Mouse (Mus musculus) megakaryocyte, embryonic 14.5 days (primary cell): ENCODE measurements at regions not wholly inside any gene's neighbourhood (a gene's known extent, or its start where the extent isn't known, plus 50 kb on each side); places are given as distances from the start of the nearest gene placed in this dataset.

Experiments
- H3K27me3 ChIP-seq: replicated peaks from 2 replicates; pipeline ENCODE3; 2012; ENCODE audit warnings: inconsistent platforms
- H3K36me3 ChIP-seq: replicated peaks from 2 replicates; pipeline ENCODE3; 2012; ENCODE audit warnings: low read length, inconsistent platforms, mixed read lengths
- H3K4me1 ChIP-seq: 2 replicates; pipeline ENCODE4 v1.6.1; 2012; ENCODE audit warnings: inconsistent platforms
- H3K4me3 ChIP-seq: replicated peaks from 2 replicates; pipeline ENCODE3; 2012; ENCODE audit warnings: moderate library complexity, mild to moderate bottlenecking, inconsistent platforms
- H3K9me3 ChIP-seq: 2 replicates; pipeline ENCODE4 v1.6.1; 2012; ENCODE audit warnings: inconsistent platforms
- FLI1 ChIP-seq: IDR thresholded peaks from 2 replicates; pipeline ENCODE4 v1.6.1; 2012; ENCODE audit warnings: low read length, inconsistent platforms, mixed read lengths
- GATA1 ChIP-seq: IDR thresholded peaks from 3 replicates; pipeline ENCODE4 v1.6.1; 2012; ENCODE audit warnings: mixed read lengths, low read length, inconsistent platforms, borderline replicate concordance

DNA sequence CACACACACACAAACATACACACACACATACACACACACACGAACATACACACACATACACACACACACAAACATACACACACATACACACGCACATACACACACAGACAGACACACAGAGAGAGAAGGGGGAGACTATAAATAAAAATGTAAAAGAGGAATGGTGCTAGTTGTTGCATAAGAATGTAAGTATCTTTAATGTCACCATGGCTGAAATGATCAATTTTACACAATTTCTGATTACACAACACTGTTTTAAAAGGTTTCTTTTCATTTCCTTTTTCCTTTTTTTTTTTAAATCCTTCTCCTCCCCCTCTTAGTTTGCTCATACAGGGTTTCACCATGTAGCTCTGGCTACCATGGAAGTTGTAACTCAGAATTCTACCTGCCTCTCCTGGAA is 125.9 kb upstream of the Atp6ap2 start:
- Histone ChIP-seq H3K4me3 (no peak overlapping the region), H3K9me3 (peaks cover 22% of the 10 kb centered on the region)

DNA sequence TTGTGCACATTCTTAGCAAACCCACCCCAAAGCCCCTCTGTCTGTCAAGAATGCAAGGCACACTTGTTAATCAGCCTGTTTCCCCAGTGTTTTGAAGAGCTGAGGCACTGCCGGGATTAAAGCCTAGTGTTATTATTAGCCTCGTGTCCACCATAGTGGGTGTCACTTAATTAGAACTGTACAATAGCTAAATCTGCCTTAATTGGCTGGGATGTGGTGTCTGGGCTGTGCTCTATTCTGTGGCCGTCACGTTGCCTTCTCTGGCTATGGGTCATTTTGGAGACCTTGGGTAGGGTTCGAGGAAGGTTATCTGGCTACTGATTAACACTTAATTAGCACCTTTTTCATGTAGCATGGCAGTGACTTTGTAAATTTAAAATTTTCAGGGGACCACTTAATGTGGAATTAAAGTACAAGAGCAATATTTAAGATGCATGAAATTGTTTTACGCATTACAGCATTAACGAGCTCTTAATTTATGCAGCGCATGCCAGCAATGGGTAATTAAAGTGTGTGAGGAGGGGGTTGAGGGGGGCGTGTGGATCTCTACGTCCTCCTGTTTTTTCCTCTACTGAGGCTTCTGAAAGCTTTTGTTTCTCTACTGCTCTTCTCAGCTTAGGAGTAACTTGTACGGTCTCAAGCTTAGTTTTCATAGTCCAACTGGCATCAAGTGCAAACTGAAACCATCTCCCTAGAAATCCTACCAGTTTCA is 124.5 kb upstream of the Atp6ap2 start:
- Histone ChIP-seq H3K9me3 (peaks cover 14% of the 10 kb centered on the region), H3K27me3 (peaks cover 27% of the 10 kb centered on the region), H3K4me3 (no peak overlapping the region), H3K4me1 (peaks cover 14% of the 10 kb centered on the region), H3K36me3 (no peaks in the 10 kb centered on the region)
- TF ChIP-seq FLI1 (no peak), GATA1 (no peak)

More for the DNA sequence above, 125.9 kb upstream of the Atp6ap2 start:
- Histone ChIP-seq H3K4me1 (peaks cover under 1% of the 10 kb centered on the region), H3K27me3 (peaks cover 20% of the 10 kb centered on the region), H3K36me3 (no peaks in the 10 kb centered on the region)
- no peak for TF ChIP-seq FLI1
- TF ChIP-seq GATA1: no peak

DNA sequence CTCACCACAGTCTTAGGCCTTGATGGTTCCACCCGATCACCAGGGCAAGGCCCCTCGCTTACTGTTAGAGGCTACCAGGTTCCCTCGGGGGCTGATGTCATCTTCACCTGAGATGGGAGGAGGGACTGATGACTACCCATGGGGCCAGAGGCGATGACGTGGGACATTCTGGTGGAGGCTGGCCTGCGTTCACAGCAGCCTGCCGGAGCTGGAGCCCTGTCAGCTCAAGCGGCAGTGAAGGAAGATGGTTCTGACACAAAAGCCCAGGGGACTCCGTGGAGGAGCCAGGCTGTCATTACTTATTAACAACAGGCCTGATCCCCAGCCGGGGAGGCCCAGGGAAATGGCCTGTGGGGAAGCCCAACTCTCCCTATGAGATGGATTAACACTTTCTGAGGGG is 121.3 kb upstream of the Atp6ap2 start:
- H3K4me3 ChIP-seq: no peak overlapping the region
- peaks cover 26% of the 10 kb centered on the region for H3K27me3 ChIP-seq
- TF ChIP-seq GATA1: no peak
- TF ChIP-seq FLI1: no peak
- H3K4me1 ChIP-seq: peaks cover 14% of the 10 kb centered on the region
- H3K9me3 ChIP-seq: no peaks in the 10 kb centered on the region
- H3K36me3 ChIP-seq: no peaks in the 10 kb centered on the region

DNA sequence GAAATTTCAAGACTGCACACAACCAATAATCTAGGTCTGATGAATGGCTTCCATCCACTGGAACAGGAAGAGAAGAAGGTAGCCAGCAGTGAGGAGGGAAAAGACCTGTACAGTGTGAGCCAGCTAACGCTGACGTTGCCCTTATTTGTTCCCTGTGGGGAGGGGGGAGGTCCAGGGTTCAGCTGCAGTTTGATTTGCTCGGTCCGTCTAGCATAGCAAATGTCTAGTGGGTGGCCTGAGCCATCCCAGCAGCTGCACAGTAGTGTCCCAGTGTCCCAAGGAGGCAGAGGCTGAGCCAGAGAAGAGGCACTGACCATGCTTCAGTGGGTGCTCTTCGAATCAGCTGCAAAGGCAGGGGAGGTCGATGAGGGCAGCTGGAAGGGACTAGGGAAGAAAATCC is 120.7 kb upstream of the Atp6ap2 start:
- H3K4me3 ChIP-seq: no peak overlapping the region
- TF ChIP-seq GATA1 (no peak), FLI1 (no peak)
- H3K27me3 ChIP-seq: peaks cover 30% of the 10 kb centered on the region
- no peaks in the 10 kb centered on the region for H3K9me3 ChIP-seq
- no peaks in the 10 kb centered on the region for H3K36me3 ChIP-seq
- H3K4me1 ChIP-seq: peaks cover 14% of the 10 kb centered on the region

DNA sequence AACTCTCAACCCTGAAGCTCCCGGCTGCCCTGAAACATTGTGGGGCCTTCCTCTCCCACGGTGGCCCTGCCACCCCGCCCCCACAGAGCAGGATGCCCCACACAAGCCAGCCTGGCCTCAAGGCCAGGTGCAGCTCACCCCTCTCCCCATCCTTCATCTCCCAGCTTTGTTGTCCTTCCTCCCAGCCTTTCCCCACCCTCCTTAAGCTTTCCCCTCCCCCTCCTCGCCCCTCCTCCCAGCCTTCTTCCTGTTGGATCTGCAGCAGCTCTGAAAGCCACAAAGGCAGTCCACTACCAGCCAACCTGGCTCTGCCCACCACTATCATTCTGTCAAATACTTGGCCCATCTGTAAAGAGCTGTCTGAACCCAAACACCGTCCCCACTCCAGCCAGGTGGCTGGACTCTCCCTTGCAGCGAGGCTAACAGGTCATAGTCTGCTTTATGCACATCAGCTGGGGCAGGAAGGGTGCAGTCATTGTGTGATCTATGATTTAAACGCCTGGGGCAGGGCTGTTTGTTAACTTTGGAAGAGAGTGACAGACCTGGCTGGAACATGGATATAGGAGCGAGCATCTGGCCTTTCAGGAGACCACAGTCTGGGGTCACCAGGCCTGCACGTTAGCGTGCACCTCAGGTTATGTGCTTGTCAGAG is 119.9 kb upstream of the Atp6ap2 start:
- H3K4me1 ChIP-seq: peaks cover 14% of the 10 kb centered on the region
- TF ChIP-seq GATA1 (no peak), FLI1 (no peak)
- no peaks in the 10 kb centered on the region for H3K9me3 ChIP-seq

DNA sequence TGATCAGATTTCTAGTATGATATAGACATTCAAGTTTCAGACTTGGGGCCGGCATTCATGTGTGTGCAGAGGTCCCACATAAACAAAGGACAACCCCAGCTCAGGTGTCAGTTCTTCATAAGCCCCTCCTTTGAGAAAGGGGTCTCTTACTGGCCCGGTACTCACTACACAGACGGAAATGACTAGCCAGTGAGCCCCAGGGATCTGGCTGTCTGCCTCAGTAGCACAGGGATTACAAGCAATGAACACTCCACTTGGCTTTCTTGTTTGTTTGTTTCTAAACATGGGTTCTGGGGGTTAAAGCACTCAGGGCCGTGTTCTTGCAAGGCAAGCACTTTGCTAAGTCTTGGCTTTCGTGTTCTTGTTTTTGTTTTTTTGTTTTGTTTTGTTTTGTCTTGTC is 115.3 kb upstream of the Atp6ap2 start:
- no peak overlapping the region for H3K4me3 ChIP-seq
- peaks cover 6% of the 10 kb centered on the region for H3K4me1 ChIP-seq
- no peaks in the 10 kb centered on the region for H3K36me3 ChIP-seq
- TF ChIP-seq FLI1 (no peak), GATA1 (no peak)
- peaks cover 5% of the 10 kb centered on the region; the same call in 1 of the 2 replicates for H3K9me3 ChIP-seq
- H3K27me3 ChIP-seq: peaks cover 31% of the 10 kb centered on the region

More for the DNA sequence above, 119.9 kb upstream of the Atp6ap2 start:
- Histone ChIP-seq H3K4me3 (no peak overlapping the region), H3K27me3 (peaks cover 29% of the 10 kb centered on the region), H3K36me3 (no peaks in the 10 kb centered on the region)

DNA sequence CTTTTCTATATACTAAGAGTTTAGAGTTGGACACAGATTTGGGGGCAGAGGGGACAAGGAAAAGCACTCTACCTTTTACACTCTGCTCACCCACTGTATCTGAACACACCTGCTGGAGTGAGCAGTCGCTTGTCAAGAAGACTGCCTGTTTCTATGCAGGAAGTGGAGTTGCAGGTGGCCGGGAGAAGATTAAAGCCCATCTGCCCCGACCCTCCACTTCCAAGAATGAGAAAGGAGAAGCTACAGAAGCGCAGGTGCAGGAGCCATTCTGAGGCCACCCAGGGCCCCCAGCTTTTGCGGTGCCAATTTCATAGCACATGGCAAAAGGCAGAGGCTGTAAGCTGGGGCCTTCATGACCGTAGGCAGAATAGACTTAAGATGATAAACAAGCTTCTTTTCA is 108.4 kb upstream of the Atp6ap2 start:
- Histone ChIP-seq H3K27me3 (peaks cover 18% of the 10 kb centered on the region), H3K4me1 (no peaks in the 10 kb centered on the region), H3K36me3 (no peaks in the 10 kb centered on the region), H3K4me3 (no peak overlapping the region), H3K9me3 (peaks cover 5% of the 10 kb centered on the region)
- no peak for TF ChIP-seq GATA1
- TF ChIP-seq FLI1: no peak

DNA sequence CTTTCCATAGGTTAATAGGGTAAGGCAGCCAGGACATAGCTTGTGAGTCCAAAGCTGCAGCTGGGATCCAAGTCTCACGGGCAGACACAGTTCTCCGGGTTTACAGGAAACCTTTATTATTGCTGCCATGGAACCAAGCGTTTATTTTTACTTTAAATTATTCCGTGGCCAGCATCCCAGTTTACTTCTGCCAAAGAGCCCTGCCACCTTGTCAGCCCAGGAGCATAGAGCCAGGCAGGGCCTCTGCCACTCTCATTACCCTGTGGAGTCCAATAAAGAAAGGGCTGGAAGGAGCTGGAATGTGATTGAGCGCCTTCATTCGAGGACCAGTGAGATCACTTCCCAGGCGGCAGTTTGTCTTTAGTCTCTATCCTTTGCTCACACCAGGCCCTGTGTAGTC is 96.6 kb upstream of the Atp6ap2 start:
- peaks cover 23% of the 10 kb centered on the region for H3K9me3 ChIP-seq
- no peaks in the 10 kb centered on the region for H3K4me1 ChIP-seq
- peaks cover 31% of the 10 kb centered on the region for H3K27me3 ChIP-seq
- no peak overlapping the region for H3K4me3 ChIP-seq
- no peaks in the 10 kb centered on the region for H3K36me3 ChIP-seq
- TF ChIP-seq GATA1 (no peak), FLI1 (no peak)

DNA sequence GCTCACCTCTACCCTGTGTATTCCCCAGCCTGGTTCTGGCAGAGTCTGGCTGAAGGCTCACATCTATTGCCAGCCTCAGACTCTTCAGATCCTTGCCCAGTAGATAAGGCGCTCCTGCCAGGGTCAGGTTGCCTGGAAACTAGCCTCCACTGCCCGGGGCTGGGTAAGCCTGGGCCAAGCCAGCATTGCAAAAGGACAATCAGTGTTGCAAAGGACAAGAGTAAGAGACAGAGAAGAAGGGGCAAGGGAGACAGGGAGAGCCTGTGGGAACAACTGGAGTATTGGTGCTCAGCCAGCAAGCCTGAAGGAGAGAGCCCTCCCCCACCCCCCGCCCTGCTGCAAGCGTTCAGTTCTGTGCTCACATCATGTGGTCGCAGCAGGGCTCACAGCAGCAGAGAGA is 94.4 kb upstream of the Atp6ap2 start:
- H3K36me3 ChIP-seq: no peaks in the 10 kb centered on the region
- no peak overlapping the region for H3K4me3 ChIP-seq
- TF ChIP-seq FLI1 (no peak), GATA1 (no peak)

DNA sequence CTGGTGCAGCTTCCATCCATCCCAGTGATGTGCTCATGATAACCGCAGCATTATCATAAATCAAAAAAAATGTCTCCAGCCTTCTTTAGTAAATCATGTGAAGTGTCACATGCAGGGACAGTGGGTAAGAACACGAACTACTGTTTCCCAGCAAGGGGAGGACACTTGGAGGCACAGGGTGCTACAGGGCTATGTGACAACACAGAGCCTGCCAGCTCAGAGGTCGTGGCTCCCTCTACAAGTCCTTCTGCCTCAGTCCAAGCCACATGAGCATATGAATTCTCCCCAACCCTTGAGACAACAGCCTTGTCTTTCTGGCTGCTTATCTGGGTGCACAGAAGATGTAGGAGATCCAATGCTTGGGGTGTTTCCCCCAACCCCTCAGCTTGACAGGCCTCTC is 93.7 kb upstream of the Atp6ap2 start:
- Histone ChIP-seq H3K27me3 (peaks cover 40% of the 10 kb centered on the region), H3K36me3 (no peaks in the 10 kb centered on the region), H3K9me3 (peaks cover 13% of the 10 kb centered on the region), H3K4me3 (no peak overlapping the region), H3K4me1 (no peaks in the 10 kb centered on the region)
- no peak for TF ChIP-seq FLI1
- no peak for TF ChIP-seq GATA1

More for the DNA sequence above, 94.4 kb upstream of the Atp6ap2 start:
- Histone ChIP-seq H3K4me1 (no peaks in the 10 kb centered on the region), H3K27me3 (peaks cover 36% of the 10 kb centered on the region), H3K9me3 (peaks cover 13% of the 10 kb centered on the region)
